Mouse (Mus musculus) lung, embryonic 16.5 days (tissue): Measurements from ENCODE around the gene Wdr49. TPM values are rescaled to one million over a fixed set of nuclear protein-coding genes. Genes with fewer than 3 reads are reported as not detected.

Experiments
- ATAC-seq: fragments of 200-750 bp; cut with Nextera tagmentation; 2 replicates; pipeline ENCODE4 v1.8.0; 2017; ENCODE audit warnings: low read depth, mild to moderate bottlenecking, moderate library complexity
- H3K27ac ChIP-seq: fragments of 300-500 bp; sonication (generic); 2 replicates; pipeline ENCODE4 v1.5.1; 2014; ENCODE audit warnings: mild to moderate bottlenecking, control low read depth, low read length
- H3K27me3 ChIP-seq: fragments of 300-500 bp; sonication (generic); 2 replicates; pipeline ENCODE4 v1.6.1; 2014; ENCODE audit warnings: low read depth, low read length, mixed read lengths; ENCODE audit not compliant: control insufficient read depth, insufficient read depth
- H3K36me3 ChIP-seq: fragments of 300-500 bp; sonication (generic); 2 replicates; pipeline ENCODE4 v1.6.1; 2014; ENCODE audit warnings: low read length; ENCODE audit not compliant: control insufficient read depth, insufficient read depth
- H3K4me1 ChIP-seq: fragments of 300-500 bp; sonication (generic); replicated peaks from 2 replicates; pipeline ENCODE4 v1.6.1; 2014; ENCODE audit warnings: low read length, mixed read lengths; ENCODE audit not compliant: control insufficient read depth, insufficient read depth
- H3K4me2 ChIP-seq: fragments of 300-500 bp; sonication (generic); 2 replicates; pipeline ENCODE4 v1.6.1; 2014; ENCODE audit warnings: low read depth, low read length, control low read depth
- H3K4me3 ChIP-seq: fragments of 300-500 bp; sonication (generic); 2 replicates; pipeline ENCODE4 v1.5.1; 2014; ENCODE audit warnings: mild to moderate bottlenecking, low read length, control low read depth
- H3K9ac ChIP-seq: fragments of 300-500 bp; sonication (generic); 2 replicates; pipeline ENCODE4 v1.6.1; 2014; ENCODE audit warnings: low read length, control low read depth
- H3K9me3 ChIP-seq: fragments of 300-500 bp; sonication (generic); 2 replicates; pipeline ENCODE4 v1.6.1; 2016; ENCODE audit warnings: low read length; ENCODE audit not compliant: control insufficient read depth
- WGBS: fragments of 180-500 bp; shearing (Covaris S2); extraction: QIAGEN DNeasy Blood & Tissue Kit; methylation state at CpG from one replicate; pipeline ENCODE4 v1.1.7; 2014; 5-methylcytosine and 5-hydroxymethylcytosine counted together
- polyA plus RNA-seq: library from polyadenylated mRNA; unstranded; fragments of >200 nt; fragmentation: Nextera tagmentation; extraction: Ambion mirVana; gene quantifications from 2 replicates; pipeline ENCODE4 v1.2.1, GENCODE M21; 2015

Wdr49 gene
- polyA plus RNA-seq, 1 experiment from 2014 or later, result not detected

DNA sequence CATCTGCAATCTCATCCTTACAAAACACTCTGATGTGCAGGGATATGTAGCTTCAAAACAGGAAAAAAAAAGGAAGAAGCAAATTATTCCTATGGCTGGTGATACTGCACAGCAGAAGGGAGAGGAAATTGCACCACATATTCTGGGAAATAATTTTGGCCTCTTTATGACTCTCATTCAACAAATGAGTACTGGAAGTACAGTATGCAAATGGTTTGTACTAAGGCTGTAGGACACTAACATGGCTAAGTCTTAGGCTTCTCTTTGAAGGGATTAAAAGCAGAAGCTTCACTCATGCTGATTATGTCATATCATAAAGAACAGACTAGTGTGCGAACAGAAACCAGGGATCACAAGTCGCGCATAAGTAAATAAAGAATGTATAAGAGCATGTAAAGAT, 205.4 kb downstream of the Wdr49 start:
- Histone ChIP-seq H3K4me3 (no peak overlapping the region), H3K36me3 (no peaks in the 10 kb centered on the region), H3K4me2 (no peak overlapping the region), H3K27me3 (no peaks in the 10 kb centered on the region), H3K9ac (no peak overlapping the region), H3K9me3 (no peaks in the 10 kb centered on the region), H3K27ac (no peak overlapping the region), H3K4me1 (no peaks in the 10 kb centered on the region)
- 77% methylated on average over 3 of the region's 3 CpGs for WGBS
- ATAC-seq, result no peak

DNA sequence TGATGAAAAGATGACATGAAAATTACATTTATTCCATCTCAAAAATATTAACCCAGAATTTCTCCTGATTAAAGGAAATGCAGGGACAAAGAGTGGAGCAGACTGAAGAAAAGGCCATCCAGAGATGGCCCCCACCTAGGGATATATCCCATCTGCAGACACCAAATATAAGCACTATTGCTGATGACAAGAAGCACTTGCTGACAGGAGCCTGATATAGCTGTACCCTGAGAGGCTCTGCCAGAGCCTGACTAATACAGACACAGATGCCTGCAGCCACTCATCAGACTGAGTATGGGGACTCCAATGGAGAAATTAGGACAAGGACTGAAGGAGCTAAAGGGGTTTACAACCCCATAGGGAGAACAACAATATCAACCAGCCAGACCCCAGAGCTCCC, 206.8 kb downstream of the Wdr49 start:
- Histone ChIP-seq H3K9me3 (no peaks in the 10 kb centered on the region), H3K9ac (no peak overlapping the region), H3K36me3 (no peaks in the 10 kb centered on the region), H3K4me3 (no peak overlapping the region), H3K4me1 (no peaks in the 10 kb centered on the region), H3K27me3 (no peaks in the 10 kb centered on the region), H3K4me2 (no peak overlapping the region), H3K27ac (no peak overlapping the region)
- no peak for ATAC-seq

DNA sequence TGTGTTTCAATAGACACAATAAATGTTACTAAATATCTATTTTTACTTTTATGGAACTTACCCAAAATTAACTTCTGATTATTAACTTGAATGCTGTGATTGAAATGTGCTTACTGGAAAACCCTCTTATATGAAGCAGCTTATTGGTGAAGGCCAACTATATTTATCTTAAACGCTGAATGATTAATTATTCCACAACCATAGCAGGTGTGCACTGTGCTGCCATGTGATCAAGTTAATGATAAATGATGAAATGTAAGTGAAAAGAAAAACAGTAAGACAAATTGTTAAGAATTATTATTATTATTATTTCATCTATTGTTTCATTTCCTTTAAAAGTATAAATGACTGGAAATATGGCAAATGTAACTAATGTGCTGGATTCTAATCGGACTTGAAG, 212.0 kb downstream of the Wdr49 start, which contains the start of gene Serpini2:
TSS of gene Serpini2 (minus strand) at position 101 of the 400 bp plus-strand sequence.
- no peak within 1 kb of the TSS for H3K27ac ChIP-seq
- no peaks in the 10 kb centered on the region for H3K4me1 ChIP-seq
- no peaks in the 10 kb centered on the region for H3K27me3 ChIP-seq
- 76% methylated on average over 2 of the region's 2 CpGs for WGBS
- H3K4me2 ChIP-seq, result no peak within 1 kb of the TSS
- ATAC-seq, result no peak
- no peaks in the 10 kb centered on the region for H3K36me3 ChIP-seq
- H3K4me3 ChIP-seq, result no peak within 1 kb of the TSS
- no peak within 1 kb of the TSS for H3K9ac ChIP-seq
- H3K9me3 ChIP-seq, result no peaks in the 10 kb centered on the region

DNA sequence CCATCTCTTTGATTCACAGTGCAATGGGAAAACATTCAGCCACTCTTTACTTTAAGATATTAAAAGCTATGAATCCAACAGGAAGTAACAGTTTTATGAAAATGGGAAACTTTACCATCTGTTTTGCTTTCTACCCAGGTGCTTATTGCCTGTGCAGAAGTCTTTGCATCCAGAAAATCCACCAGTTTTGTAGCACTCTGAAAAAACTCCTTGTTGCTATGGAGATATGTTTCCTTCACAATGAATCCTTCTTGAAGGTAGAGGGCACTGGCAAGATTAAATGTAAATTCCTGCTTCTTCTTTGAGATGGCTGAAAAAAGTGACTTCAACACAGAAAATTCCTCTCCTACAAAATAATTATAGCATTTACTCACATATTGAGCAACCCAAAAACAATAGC, 222.6 kb downstream of the Wdr49 start:
- no peaks in the 10 kb centered on the region for H3K36me3 ChIP-seq
- no peak for ATAC-seq
- H3K9me3 ChIP-seq, result no peaks in the 10 kb centered on the region
- H3K27me3 ChIP-seq, result no peaks in the 10 kb centered on the region
- H3K4me2 ChIP-seq, result no peak overlapping the region
- no peak overlapping the region for H3K4me3 ChIP-seq
- H3K4me1 ChIP-seq, result no peaks in the 10 kb centered on the region
- H3K9ac ChIP-seq, result no peak overlapping the region
- H3K27ac ChIP-seq, result no peak overlapping the region

Other genes starting within 250 kb of the Wdr49 start
- not detected in 2 replicates for gene Serpini2, start 212.1 kb downstream of the Wdr49 start, polyA plus RNA-seq
- gene Pdcd10, start 74.7 kb upstream of the Wdr49 start, polyA plus RNA-seq, result 93.1 and 94.0 TPM in 2 replicates
- 1.4 and 2.7 TPM in 2 replicates for gene Serpini1, start 75.4 kb upstream of the Wdr49 start, polyA plus RNA-seq